Mouse (Mus musculus) embryo, embryonic 11 days (tissue): ENCODE data around the gene Fkbp10.

ENCODE experiments used
- DNase-seq: peaks from one replicate; pipeline ENCODE4 v3.0.0-alpha.2; 2015

Fkbp10 gene

DNA sequence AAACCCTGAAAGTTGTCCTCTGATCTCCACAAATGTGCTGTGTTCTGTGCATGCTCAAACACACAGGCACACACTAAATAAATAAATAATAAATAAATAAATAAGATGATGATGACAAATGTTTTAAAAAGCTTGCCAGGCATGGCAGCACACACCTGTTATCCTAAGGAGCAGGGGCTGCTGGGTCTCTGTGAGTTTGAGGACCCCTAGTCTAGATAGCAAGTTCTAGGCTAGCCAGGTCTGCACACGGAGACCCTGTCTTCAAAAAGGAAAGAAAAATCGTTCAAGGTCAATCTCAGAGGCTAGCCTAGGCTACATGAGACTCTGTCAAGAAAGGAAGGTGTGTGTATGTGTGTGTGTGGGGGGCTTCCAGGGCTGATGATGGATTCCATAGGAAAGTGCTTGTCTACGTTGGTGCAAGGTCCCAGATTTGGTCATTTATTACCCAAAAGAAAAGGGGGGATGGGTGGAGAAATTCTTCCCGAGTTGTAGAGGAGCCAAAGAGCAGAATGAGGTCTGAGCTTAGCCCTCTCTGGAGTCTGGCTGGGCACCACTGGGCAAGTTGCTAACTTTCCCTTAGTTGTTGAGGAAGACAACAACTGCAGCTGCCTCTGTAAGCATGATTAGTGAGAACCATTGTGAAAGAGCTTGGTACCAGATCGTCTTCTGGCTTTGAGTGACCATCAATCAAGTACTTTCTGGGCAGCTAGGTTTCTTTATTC, 21.0 kb upstream of the Fkbp10 start:
- DNase-seq: no peak

DNA sequence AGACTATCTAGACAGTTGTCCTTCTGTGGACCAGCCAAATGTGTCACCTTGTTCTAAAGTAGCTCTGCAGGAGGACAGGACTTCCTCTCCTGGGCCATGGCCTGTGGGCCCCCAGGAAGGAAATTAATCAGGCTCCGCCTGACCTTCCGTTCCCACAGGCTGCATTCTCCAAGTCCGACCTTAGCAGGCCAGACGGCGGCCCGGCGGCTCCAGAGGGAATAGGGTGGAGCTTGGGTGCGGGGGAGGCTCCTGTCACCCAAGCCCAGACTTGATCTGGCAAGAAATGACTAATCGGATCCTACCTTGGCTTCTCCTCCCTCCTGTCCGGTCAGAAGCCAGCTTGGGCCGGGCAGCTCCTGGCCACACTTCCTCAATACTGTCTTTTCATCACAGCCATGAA, 20.3 kb upstream of the Fkbp10 start:
- DNase-seq: no peak

DNA sequence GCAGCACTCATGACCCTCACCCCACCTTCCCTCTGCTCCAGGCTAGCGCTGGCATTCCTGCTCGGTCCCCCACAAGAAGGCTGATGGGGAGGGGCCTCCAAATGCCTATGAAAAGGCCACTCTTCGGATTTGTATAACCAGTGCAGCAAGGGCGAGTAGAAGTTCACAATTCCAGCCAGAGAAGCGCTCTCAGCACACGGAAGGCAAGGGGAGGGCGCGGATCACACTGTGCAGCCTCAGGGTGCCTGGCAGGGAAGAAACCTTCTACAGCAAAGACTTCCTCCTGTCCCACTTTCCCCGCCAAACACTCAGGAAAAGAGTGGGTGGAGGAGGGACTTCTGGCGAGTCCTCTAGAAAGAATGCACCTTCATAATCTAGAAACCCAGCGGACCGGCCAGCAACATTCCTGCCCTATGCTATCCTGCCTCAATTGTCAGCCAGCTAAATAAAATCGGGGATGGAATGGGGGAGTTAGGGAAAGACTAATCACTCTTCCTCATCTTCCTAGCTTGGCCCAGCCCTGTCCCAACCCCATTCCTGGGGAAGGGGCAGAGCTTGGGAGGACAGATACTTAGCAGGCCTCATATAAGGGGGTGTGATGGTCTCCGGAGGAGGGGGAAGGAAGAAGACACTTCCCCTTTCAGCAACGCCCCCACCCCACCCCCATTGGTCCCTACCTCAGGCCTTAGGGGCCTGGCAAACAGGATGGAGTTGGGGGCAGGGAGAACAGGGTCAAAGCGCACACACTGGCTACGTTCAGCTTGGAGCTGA, 19.5 kb upstream of the Fkbp10 start:
- peak; percentile 48 for DNase-seq

DNA sequence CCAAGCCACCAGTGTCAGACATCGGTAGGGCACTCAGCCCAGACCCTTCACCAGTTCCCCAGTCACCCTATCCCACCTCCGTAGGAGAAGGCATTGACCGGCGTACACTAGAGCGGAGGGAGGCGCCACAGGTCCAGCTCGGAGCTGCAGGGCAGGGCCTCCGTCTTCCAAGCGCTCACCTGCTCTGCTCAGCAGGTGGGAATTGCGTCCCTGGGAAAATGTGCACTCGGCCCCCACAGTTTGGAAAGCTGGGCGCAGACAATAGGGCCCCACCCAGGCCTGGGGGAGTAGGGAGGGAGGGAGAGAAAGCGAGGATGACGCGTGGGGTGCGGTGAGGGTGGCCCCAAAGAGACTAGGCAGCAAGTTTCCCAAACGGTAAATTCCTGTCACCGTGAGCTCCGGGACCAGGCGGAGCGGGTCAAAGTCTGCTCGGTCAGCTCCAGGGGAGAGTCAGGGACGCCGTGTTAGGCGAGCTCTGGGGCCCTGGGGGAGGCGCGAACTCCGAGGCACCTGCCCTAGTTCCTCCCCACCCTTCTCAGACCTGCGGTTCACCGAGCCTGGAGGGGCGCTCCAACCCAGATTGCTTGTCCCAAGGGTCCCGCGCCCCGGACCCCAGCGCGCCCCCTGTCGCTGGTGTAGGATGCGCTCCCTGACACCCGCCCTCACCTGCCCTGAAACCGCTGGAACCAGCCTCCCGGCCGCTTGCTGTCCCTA, 18.5 kb upstream of the Fkbp10 start:
- DNase-seq: no peak

DNA sequence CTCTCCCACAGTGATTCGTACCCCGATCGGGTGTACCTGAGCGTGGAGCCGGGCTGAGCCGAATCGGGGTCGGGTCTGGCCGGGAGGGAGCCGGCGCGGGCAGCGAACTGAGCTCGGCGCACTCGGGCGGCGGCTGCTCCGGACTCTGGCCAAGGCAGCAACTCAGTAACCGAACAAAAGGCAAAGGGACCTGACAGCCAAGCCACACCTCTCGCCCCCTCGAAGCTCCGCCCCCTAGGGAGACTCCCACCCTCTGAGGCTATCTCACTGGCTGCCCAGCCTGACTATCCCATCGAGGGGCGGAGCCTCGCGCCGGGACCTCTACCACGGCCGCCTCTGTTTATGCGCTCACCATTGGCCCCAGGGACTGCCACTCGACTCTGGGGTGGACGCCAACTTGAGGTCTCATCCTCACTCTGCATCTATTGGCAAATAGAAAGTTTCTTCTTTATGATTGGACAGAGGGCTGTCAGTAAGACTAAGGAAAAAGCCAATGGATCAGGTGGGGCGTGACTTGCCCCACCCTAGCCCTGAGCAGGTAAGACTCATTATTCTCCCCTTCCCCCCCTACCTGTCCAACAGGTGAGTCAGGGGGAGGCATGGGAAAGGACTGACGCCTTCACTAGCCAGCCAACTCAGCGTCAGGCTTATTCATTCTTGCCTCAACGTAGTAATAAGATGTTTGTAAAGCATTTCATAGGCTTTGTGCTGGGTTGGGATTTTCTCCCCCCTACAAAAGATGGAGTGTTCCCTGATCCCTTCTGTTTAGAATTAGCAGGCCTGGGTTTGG, 17.7 kb upstream of the Fkbp10 start, which contains the start of gene Jup:
Gene Jup, minus strand, starts transcription at position 164 of the 790 bp plus-strand sequence.
- DNase-seq: peak; percentile 99

DNA sequence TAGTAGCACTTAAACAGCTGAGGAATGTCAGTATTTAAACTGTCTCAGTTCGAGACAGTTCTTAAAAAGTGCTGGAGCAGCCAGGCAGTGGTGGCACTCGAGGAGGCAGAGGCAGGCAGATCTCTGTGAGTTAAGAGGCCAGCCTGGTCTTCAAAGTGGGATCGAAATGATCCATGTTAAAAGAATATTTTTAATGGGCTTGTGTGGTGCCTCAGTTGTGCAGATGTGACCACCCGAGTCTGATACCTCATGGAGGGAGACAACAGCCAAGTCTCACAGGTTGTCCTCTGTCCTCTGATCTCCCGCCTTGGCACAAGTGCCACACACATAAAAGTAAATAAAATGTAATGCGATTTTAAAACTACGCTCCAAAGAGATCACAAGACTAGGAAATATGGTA, 17.0 kb upstream of the Fkbp10 start:
- no peak for DNase-seq

DNA sequence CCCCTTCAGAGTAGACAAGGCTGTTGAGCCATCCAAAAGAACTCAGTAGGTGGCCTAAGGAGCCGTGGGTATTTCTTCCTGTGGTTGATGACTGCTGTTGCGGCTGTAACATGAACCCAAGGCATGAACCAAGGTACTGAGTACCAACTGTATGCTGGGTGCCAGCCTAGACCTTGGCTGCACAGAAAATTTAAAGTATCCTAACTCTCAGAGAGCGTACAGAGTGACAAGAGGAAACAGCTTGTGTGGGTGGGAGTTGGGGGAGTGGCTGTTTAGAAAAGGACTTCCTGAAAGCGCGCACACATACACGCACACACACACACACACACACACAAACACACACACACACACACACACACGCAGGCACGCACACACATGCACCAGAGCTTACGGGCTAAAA, 16.2 kb upstream of the Fkbp10 start:
- no peak for DNase-seq

DNA sequence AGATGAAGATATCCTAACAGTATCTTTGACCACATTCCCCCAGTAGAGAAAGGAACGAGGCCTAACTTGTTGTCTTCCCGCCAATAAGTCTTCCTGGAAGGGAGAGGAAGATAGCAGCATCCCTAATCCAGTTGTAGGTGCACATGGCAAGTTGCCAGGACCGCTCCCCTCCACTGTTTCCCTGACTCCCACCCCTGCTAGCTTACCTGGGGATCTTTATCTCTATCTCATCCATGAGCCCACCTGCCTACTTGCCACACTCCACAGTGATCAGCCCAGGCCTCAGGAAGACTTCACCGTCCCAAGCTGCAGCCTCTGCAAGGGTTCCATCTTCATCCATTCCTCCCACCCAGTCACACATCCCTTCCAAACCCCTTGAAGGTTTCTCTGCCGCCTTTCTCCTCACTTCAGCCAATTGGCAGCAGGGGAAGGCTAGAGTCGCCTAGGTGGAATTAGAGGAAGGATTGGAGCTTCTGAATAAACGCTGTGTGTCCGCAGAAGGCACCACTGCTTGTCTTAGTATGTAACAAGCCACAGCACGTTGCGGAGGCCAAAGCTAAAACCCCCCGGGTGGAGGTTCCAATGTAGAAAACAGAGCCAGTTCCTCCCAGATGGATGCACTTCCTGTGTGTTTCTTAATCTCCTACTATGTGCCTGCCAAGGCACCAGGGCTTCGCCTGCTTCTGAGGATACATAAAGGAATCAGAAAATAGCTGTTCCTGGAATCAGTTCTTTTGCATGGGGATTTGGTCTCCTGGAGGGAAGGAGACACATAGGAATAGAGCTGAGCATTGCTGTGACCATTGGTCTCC, 15.6 kb upstream of the Fkbp10 start:
- DNase-seq: no peak

DNA sequence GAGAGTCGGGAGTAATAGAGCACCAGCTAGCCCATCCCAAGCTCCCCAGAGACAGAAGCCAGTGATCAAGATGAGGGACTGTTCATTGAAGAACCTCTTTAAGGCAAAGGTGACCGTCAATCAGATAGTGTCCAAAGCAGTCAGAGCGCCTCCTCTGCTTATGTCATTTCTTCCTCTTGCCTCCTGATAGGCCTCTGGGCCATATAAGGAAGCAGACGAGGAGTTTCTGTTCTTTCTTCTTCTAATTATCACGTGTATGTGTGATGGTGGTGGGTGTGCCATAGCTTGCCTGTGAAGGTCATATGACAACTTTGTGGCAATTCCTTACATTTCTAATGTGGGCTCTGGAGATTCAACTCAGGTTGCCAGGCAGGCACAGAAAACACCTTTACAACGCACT, 14.7 kb upstream of the Fkbp10 start:
- DNase-seq: no peak

DNA sequence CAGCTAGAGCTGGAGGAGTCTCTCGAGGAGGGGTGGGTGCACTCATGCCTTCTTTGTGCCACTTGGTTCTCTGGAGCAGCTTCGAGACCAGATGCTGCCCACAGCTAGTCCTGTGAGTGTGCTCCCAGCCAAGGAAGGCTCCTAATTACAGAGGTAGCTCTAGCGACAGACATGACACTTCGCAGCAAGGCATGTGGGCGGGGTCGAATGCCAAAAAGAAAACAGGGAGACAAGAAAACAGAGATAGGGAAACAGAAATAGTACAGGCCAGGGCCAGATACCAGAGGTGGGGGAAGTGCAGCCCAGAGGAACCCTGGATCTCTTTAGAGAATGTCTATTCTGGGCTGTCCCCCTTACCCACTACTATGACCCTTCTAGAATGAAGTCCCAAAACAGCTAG, 13.3 kb upstream of the Fkbp10 start:
- DNase-seq: no peak

DNA sequence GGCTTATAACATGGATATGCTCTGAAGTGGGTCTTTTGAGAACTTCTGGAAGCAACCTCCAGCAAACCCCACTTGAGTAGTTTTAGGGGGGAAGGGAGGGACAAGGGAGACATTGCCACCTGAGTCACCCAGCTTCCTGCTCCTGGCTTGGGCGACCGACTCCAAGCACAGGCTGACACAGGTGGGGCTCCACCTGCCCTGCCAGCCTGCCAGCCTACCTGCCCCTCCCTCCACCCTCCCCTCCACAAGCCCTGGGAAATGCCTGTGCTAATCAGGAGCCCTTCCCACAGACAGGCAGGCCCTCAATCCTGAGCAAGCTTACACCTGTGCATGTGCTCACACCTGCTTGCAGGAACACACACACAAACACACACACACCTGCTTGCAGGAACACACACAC, 12.8 kb upstream of the Fkbp10 start:
- no peak for DNase-seq

DNA sequence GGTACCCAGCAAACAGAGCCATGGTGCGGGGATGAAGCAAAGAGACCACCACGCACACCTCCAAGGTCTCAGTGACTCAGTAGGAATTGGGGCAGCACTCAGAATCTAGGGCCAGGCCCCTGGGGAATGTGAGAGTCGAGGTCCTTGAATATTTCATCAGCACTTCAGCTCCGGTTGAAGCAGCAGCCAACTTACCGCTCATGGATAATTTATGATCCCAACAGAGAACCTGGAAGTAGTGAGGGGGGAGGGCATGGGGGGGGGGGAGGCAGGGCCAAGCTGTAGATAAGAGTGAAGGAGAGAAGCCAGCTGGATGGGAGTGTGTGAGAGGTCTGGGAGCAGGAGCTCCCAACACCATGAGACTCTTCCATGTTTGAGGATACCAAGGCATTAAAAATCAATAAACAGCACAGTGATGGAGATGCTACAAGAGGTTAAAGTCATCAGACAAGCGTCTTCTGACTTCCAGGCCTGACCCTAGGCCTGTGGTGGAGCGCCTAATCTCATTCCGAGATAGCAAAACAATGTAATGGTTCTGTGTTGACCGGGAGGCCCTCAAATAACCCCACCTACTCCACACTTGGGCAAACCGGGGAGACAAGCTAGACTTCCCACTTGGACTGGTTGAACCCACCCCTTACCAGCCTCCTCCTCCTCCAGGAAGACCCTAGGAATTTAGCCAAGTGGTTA, 11.9 kb upstream of the Fkbp10 start:
- DNase-seq: no peak

DNA sequence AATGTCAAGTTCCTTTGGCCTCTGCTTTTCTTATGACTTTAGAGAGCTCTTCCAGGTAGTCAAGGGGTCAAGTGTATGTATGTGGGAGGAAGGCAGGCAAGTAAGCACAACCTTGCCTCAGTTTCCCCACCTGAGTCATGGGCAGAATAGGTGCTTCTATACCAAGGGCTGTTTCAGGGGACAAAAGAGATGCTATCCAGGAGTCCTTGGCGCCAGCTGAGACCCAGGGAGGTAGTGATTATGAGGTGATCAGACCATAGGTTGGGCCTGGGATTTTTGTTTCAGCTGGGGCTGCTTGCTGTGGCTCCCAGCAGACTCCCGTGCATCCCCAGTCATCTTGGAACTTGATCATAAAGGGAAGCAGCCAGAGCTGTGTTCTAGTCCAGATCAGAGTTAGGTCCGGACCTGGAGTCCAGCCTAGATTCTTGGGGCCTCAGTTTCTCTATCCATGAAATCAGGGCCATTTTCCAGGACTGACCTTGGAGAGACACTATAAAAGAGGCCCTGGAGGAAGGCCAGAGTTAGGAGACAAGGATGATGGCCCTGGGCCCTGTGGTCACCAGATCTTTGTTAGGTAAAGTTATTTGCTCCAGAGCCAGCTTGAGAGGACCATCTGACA, 10.9 kb upstream of the Fkbp10 start:
- DNase-seq: no peak

DNA sequence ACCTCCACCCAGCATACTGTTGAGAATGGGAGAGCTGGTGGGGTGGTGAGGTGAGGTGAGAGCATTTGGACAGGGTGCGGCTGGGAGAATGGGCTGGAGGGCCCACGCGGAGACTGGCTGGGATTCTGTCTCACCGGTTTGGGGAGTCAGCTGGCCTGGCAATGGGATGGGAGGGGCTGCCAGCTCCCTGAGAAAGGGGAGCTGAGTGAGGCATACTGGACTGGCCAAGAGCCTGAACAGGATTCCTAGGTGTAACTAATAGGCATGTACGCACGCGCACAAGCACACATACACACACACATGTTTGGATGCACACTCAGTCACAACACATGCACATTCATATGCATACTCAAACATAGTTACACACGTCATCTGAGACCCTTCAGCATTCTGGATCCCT, 9.2 kb upstream of the Fkbp10 start:
- no peak for DNase-seq

DNA sequence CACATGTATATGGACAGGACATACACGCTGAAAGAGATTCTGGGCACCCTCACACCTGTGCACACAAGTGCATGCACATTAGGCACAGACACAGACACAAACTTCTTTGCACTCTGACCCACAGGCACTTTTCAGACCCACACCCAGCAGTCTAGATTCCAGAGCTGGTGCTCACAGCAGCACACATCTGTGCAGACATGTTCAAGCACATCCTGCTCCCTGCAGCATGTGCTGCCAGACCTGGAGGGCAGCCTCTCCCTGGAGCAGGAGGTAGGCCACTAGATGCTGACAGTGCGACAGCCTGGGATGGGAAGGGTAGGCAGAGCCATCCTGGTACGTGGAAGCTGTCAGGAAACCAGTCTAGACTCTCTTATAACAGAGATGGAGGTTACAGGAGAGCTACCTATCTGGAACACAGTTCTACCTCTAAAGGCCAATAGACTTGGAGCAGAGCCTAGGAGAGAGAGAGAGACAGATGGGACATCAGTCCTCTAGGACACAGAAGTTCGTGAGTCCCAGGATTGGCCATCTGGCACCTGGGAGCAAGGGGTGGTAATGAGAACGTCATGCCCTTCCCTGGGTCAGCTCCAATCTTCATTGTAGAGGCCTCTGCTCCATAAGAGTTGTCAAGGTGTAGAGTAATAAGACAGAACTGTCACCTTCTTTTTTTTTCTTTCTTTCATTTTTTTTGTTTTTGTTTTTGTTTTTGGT, 8.3 kb upstream of the Fkbp10 start:
- DNase-seq: no peak

DNA sequence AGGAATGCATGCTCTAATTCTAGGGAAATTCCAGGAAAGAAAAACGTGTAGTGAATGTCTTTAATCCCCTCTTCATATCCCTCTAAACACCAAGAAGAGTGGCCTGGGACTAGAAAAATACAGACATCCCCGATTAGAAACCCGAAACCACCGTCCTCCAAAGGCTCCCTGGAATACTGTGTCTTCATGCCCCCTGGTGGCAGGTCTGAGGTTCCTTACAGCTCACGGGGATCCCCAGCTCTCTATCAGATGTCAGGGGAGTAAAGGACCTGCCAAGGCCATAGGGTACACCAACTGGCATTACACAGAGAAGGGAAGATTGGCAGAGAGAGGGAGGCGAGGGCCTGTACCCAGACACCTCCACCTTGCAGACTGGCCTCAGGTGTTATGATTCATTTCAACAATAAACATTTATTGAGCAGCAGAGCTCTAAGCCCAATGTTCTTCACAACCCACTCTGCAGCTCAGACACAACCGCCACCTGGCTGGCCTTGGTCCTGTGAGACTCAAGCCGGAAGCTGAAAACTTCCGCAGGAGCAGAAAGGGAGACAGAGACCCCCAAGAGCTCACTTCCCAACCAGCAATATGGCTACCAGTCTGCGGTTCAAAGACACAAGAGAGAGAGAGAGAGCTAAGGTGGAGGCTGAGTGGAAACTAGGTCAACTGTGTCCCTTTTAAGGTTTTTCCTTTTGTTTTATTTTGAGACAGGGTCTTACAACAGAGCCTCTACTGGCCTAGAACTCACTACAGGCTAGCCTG, 7.2 kb upstream of the Fkbp10 start:
- peak; percentile 80 for DNase-seq

DNA sequence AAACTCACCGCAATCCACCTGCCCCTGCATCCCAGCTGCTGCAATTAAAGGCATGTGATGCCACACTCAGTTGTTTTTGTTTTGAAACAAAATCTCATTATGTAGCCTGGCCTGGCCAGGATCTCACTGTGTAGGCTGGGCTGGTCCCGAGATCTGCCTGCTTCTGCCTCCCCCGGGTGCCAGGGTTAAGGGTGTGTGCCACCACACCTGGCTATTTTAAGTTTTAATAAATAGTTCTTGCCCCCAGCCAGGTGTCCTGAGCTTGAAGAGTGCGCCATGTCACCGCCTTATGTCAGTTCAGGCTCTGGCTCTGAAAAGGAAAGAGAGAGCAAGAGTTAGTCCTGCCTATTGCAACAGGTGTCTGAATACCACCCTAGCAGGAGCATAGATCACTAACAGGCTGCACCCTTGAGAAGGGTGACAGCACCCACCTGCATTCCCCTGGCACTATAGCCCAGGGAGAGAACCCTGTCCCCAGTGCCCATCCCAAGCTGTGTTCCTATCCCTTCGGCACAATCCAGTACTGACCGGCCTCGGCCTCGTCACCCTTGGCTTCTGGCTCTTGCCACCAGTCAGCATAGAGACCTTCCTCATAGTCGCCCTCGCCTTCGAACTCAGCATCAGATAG, 6.5 kb upstream of the Fkbp10 start:
- DNase-seq: no peak

DNA sequence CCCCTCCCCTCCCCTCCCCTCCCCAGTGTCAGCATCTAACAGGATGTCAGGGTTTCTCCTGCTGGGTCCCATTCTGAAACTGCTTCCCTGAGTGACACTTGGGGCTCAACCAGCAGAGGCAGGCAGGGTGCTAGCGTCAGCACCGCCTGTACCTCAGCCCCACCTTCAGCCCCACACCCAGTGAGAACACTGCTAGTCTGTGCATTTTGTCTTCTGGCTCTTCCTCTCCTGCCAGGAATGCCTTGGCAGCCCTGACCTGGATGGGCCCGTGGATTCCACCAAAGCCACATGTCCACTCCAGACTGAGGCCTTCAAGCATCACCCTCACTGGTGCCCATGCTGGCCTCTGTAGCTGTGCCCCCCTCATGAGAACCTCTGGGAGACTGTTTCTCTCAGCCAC, 5.8 kb upstream of the Fkbp10 start:
- no peak for DNase-seq

DNA sequence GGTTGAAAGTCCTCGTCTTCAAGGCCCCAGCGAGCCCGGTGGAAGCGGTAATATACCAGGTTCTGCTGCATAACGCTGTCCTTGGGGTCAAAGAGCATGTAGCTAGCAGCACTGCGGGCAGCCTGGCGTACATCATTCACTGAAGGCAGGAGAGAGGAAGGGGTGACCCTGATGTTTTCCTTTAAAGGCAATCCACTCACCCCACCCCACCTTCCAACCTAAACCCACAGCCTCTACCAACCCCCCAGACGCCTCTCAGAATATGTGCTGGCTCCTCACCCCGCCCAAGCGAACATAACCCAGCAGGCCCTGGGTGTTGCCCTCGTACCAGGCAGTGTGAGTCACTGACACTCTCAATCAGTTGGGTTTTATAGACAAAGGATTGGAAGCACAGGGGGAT, 3.8 kb upstream of the Fkbp10 start:
- no peak for DNase-seq
